Mouse (Mus musculus) G1E (cell line): Measurements from ENCODE around the gene Nop56.

Experiments used
- CTCF ChIP-seq: IDR thresholded peaks from 2 replicates; pipeline ENCODE4 v1.5.1; 2012; ENCODE audit warnings: low read depth, low read length, inconsistent platforms, mixed read lengths
- GATA1 ChIP-seq: IDR thresholded peaks from 2 replicates; pipeline ENCODE4 v1.6.1; 2012; ENCODE audit warnings: borderline replicate concordance, low read length, inconsistent platforms, mixed read lengths

GRCm38 (mm10) chr2:130294218-130294935 lies 20.1 kb downstream of the Nop56 start:
- TF ChIP-seq GATA1 = no peak
- no peak for TF ChIP-seq CTCF
